In genomic region chr2:179945051-179945450, GRCm38 (mm10) we compare ENCODE assay signal across 13 mouse cellular contexts.
"Had no signal": no experiment of that assay in that cellular context is flagged by ENCODE, and none has a peak within 500 bp of the region (broad histone marks: within the 10 kb centered on the region; RNA-seq: fewer than 3 reads in every experiment).

No protein-coding gene starts in this region.

- H3K4me2 ChIP-seq: limb, embryonic 13.5 days; liver, embryonic 13.5 days; neural tube, embryonic 12.5 days had no signal

- H3K9ac ChIP-seq: limb, embryonic 13.5 days; liver, embryonic 13.5 days; neural tube, embryonic 12.5 days had no signal

- H3K4me3 ChIP-seq: layer of hippocampus, adult 2 months; limb, embryonic 13.5 days; liver, embryonic 13.5 days; midbrain, embryonic 10.5 days; myocyte; neural tube, embryonic 12.5 days had no signal

- H3K9me3 ChIP-seq: limb, embryonic 13.5 days; liver, embryonic 13.5 days; midbrain, embryonic 10.5 days; neural tube, embryonic 12.5 days had no signal

- ATAC-seq: hindbrain, embryonic 16.5 days had no signal

- H3K27ac ChIP-seq: layer of hippocampus, adult 2 months; limb, embryonic 13.5 days; liver, embryonic 13.5 days; midbrain, embryonic 10.5 days; neural tube, embryonic 12.5 days had no signal

- H3K36me3 ChIP-seq: limb, embryonic 13.5 days; liver, embryonic 13.5 days; midbrain, embryonic 10.5 days; neural tube, embryonic 12.5 days had no signal

- DNase-seq: kidney, adult 8-10 months; kidney, postnatal 4 days; left cerebral cortex, postnatal 4 days; liver, embryonic 13.5 days; lung, adult 18-20 months; thymus, adult 2 months; thymus, postnatal 25 days had no signal

- H3K27me3 ChIP-seq: limb, embryonic 13.5 days; liver, embryonic 13.5 days; neural tube, embryonic 12.5 days had no signal
